Mouse (Mus musculus): ENCODE measurements around the gene Rbck1.
A peak's percentile ranks its signal among the peaks of the same experiment; 100 is the strongest.
"Not testable (repeated sequence)": the region's sequence is repeated elsewhere in the genome, so short reads cannot be mapped to it uniquely, and the experiment has no call there.

Rbck1 gene

DNA sequence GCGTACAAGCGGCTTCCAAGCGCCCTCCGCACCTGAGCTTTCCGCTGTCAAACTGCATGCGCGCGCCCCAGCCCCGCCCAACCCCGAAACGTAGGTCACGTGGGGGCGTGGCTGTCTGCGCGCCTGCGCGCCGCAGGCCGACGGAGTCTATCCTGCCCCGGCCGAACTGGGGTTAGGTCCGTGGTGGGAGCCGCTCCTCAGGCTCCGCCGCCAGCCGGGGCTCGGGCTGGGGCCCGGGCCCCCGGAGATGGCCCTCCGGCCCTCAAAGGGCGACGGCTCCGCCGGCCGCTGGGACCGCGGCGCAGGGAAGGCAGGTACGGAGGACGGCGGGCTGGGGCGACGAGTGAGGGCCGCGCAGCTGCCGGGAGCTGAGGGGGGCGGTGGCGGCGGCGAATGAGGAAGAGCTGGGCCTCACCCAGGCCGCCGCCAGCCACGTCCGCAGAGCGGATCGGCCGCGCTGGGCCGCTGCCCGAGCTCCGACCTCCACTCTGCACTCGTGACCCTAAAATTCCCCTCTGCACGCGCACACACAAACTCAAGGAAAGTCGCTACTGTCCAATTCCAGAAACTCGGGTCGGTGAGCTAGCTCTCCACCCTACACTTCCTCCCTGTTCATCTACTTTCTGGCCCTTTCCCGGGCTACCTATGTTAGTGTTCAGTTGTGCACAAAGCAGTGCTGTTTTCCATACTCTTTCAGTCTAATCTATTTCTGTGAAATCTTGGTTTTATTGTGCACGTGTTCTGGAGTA lies 38.6 kb downstream of the Rbck1 start, which contains the start of gene Tbc1d20:
Gene Tbc1d20 (plus strand): TSS at position 102 of the 749 bp plus-strand sequence.
- DNase-seq = peak; percentile 90 to 95

DNA sequence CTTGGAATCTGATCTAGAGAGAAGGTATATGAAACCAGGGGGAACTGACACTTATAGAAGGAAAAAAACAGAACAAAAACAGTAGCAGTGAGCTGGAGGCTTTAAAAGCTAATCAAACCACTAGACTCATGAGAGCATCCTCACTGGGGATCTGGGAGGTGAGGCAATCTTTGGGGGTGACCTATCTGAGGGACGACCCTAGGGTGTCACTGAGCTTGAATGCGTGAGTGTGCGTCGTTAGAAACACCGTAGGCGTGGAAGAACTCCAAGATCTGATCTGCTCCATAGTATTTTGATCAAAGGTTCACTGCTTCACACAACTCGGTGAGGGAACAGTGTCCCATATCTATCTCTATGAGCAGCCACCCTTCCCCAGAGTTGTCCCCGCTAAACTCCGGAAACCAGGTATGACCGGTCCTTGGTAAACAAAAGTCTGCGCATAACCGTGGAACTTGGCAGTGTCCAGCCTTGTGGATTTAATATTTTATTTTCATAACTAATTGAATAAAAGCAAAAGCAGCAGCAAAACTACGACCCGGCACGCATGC lies 39.2 kb downstream of the Rbck1 start:
- DNase-seq = no peak

DNA sequence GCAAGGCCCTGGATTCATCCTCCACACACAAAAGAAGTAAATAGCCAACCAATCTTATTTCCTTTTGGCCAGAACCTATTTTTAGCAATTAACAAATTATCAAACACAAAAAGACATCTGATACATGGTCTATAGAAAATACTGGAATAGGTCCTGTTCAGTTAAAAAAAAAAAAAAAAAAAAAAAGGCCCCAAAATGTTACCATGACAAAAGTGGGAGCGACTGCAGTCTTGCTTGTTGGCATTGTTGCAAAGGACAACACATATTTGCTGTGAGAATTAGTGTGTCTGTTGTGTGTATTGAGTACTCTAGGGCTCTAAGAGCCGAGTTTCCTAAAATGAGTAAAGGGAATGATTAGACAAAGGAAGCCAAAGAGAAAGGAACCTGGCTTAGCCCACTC lies 40.0 kb downstream of the Rbck1 start:
- DNase-seq = no peak

DNA sequence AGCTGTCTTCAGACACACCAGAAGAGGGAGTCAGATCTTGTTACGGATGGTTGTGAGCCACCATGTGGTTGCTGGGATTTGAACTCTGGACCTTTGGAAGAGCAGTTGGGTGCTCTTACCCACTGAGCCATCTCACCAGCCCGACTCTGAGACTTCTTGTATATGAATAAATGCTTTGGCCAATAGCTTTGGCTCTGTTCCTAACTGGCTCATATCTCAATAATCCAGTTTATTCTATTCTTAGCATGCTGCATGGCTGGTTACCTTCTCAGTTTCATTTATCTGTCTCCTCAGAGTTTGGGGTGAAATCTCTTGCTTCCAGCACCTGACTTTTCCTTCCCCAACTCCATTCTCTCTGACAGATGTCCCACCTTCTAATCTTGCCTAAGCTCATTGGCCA lies 42.8 kb downstream of the Rbck1 start:
- not testable (repeated sequence) for DNase-seq

DNA sequence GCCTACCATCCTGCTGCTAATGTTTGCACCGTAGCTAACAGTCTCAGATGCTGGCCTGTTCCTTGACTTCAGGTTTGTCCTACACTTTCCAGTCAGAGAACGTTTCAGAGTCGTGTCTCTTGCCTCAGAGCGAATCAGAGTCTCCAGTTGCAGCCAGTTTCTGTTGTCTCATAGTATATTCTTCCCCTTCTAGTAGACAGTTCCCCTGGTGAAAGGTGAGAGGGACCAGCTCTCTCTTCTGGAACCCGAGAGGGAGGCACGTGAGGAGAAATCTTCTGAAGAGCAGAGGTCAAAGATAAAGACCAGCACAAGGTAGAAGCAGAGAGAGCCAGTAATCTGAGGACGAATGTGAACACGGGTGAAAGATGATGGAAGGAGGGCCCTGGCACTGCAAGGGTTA lies 44.4 kb downstream of the Rbck1 start:
- no peak for DNase-seq

DNA sequence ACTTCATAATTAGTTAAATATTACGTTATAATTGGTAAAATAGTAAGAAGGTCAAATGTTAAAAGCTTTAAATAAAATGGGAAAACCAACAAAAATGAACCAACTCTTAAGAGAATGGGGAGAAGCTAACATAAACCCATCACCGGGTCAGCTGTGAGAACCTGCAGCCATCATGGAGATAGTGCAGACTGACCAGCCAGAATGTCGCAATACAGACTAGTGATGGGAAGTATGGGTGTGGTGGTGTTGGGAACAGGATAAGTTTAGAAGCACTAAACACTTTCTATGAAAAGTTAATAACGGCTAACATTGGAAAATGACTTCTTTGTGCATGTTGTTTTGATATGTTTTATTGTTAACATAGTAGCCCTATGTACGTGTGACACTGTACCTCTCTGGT lies 44.9 kb downstream of the Rbck1 start:
- no peak for DNase-seq

DNA sequence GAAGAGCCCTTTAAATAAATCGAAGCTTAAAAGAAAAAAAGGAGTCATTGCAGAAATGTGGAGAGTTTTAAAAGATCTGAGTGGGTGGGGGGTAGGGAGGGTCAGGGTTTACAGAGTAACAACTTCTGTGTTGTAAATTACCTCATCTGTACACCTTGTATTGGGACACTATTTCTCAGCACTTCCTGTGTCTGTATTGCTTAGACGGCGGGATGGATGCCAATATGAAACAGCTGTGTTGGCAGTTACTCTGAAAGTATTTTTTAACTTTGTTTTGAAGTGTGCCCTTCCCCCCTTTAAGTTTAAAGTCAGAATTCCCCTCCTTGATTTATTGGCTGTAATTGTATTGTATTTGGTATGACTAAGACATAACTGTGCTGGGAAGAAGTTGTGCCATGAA lies 51.0 kb downstream of the Rbck1 start:
- no peak for DNase-seq

DNA sequence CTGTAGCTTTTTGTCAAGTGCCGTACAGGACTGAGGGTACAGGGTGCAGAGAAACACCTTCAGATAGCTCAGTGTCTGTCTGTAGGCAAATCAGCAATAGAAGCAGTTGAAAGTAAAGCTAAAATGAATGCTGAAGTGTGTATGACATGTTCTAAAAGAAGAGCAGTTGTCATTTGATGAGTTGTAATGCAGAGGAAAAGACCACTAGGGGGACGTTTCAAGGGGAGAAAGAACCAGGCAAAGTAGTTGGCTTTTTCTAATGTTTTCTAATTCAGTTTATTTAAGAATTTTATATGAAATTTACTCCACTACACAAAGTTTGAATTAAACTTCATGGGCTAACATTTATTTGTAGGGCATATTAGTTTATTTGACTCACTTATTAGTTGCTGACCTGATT lies 58.8 kb downstream of the Rbck1 start:
- no peak for DNase-seq
